In the genomic region with DNA sequence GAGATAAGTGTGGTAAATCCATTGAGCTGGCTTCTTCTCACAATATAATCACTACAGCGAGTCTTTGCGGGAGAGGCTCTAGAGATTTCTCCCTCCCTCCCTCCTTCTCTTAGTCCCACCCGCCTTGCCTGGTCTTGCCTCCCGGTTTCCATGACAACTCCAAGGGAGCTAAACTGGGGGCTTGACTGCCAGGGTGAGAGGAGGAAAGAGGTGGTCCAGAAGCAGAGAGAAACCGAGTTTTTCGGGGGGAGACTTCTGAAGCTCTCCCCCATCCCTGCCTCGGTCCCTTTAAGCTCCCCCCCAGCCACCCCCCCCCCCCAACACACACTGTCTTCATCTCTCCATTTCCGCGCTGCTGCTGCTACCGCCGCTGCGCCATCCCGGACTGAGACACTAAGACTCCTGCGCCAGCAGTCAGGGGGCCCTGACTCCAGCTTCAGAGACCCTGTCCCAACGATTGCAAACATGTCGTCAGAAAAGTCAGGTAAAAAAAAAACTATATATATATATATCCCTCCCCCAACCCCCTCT, we compare ENCODE assay signal across 8 mouse cellular contexts. TPM values are rescaled to one million over a fixed set of nuclear protein-coding genes. Genes with fewer than 3 reads are reported as not detected.
A peak's percentile ranks its signal among the peaks of the same experiment; 100 is the strongest.
DNase-seq lines count a peak whose midpoint lies in the region; ATAC-seq and TF ChIP-seq lines count a peak whose summit lies in the region.

A gene (plus strand): TSS at position 313 of the 531 bp plus-strand sequence.

- WGBS in kidney, embryonic 14.5 days: 2% methylated on average over 16 of the region's 16 CpGs
- WGBS in forebrain, embryonic 12.5 days: 0% methylated on average over 14 of the region's 16 CpGs
- 2% methylated on average over 16 of the region's 16 CpGs for WGBS in midbrain, postnatal 0 days

- peaks cover 5% of the 10 kb centered on the region; the same call in 1 of the 2 replicates for H3K36me3 ChIP-seq in kidney, embryonic 14.5 days (ENCODE audit: control insufficient read depth, insufficient read depth, low read length)
- no peaks in the 10 kb centered on the region for H3K36me3 ChIP-seq in forebrain, embryonic 12.5 days (replicated peaks)
- no peaks in the 10 kb centered on the region for H3K36me3 ChIP-seq in midbrain, postnatal 0 days (ENCODE audit: insufficient read depth, low read length)

- DNase-seq in kidney, adult 8-10 months: no peak
- no peak for DNase-seq in adrenal gland, postnatal 4 days (ENCODE audit: low spot score in 2 of 2)
- DNase-seq in layer of hippocampus, postnatal 25 days (ENCODE audit: extremely low spot score in 1 of 2, low spot score in 1 of 2): no peak
- DNase-seq in midbrain, postnatal 0 days (ENCODE audit: low spot score): peak; percentile 78
- no peak for DNase-seq in gastrocnemius, adult 8-10 months (ENCODE audit: low spot score in 2 of 2)

- H3K4me1 ChIP-seq in kidney, embryonic 14.5 days (ENCODE audit: control insufficient read depth, insufficient read depth, low read length): peaks cover 44% of the 10 kb centered on the region
- H3K4me1 ChIP-seq in forebrain, embryonic 12.5 days: peaks cover 64% of the 10 kb centered on the region
- peaks cover 20% of the 10 kb centered on the region for H3K4me1 ChIP-seq in midbrain, postnatal 0 days (ENCODE audit: insufficient read depth, low read length)

- H3K9me3 ChIP-seq in kidney, embryonic 14.5 days (ENCODE audit: control insufficient read depth, low read length): no peaks in the 10 kb centered on the region
- H3K9me3 ChIP-seq in forebrain, embryonic 12.5 days: no peaks in the 10 kb centered on the region
- H3K9me3 ChIP-seq in midbrain, postnatal 0 days (ENCODE audit: low read length): no peaks in the 10 kb centered on the region

- peaks cover 22% of the 10 kb centered on the region for H3K27me3 ChIP-seq in kidney, embryonic 14.5 days (ENCODE audit: control insufficient read depth, insufficient read depth, low read length)
- H3K27me3 ChIP-seq in forebrain, embryonic 12.5 days: peaks cover 53% of the 10 kb centered on the region
- no peaks in the 10 kb centered on the region for H3K27me3 ChIP-seq in midbrain, postnatal 0 days (ENCODE audit: insufficient read depth, low read length)

- H3K27ac ChIP-seq in kidney, embryonic 14.5 days (ENCODE audit: low read depth, low read length): peak within 1 kb of the TSS; percentile 96; the same call in 1 of the 2 replicates
- H3K27ac ChIP-seq in forebrain, embryonic 12.5 days: peak within 1 kb of the TSS; percentile 92
- H3K27ac ChIP-seq in midbrain, postnatal 0 days (ENCODE audit: low read depth, low read length): peak within 1 kb of the TSS; percentile 92

- peak within 1 kb of the TSS; percentile 89 for H3K4me2 ChIP-seq in kidney, embryonic 14.5 days (replicated peaks; ENCODE audit: low read depth, low read length)
- H3K4me2 ChIP-seq in forebrain, embryonic 12.5 days: peak within 1 kb of the TSS; percentile 87
- H3K4me2 ChIP-seq in midbrain, postnatal 0 days (ENCODE audit: low read depth, low read length, poor library complexity, severe bottlenecking): peak within 1 kb of the TSS; percentile 89

- no peak for ATAC-seq in kidney, embryonic 14.5 days (ENCODE audit: low FRiP score, low TSS enrichment)
- peak; percentile 48 for ATAC-seq in forebrain, embryonic 12.5 days (ENCODE audit: low FRiP score)
- ATAC-seq in midbrain, postnatal 0 days (ENCODE audit: low FRiP score): no peak; the same call in 1 of the 2 replicates
- ATAC-seq in monocyte, adult 5-6 weeks (replicated peaks; ENCODE audit: insufficient number of reproducible peaks, low FRiP score, low TSS enrichment, poor library complexity, severe bottlenecking): no peak

- H3K9ac ChIP-seq in kidney, embryonic 14.5 days (ENCODE audit: low read depth, low read length): peak within 1 kb of the TSS; percentile 75
- H3K9ac ChIP-seq in forebrain, embryonic 12.5 days: peak within 1 kb of the TSS; percentile 73
- H3K9ac ChIP-seq in midbrain, postnatal 0 days (replicated peaks; ENCODE audit: low read length, poor library complexity, severe bottlenecking): peak within 1 kb of the TSS; percentile 65

- no peak for TF ChIP-seq CTCF in midbrain, postnatal 0 days (IDR thresholded peaks at IDR 0.05)

- H3K4me3 ChIP-seq in kidney, embryonic 14.5 days (ENCODE audit: low read length): peak within 1 kb of the TSS; percentile 61
- H3K4me3 ChIP-seq in forebrain, embryonic 12.5 days (replicated peaks): peak within 1 kb of the TSS; percentile 71
- peak within 1 kb of the TSS; percentile 74 for H3K4me3 ChIP-seq in midbrain, postnatal 0 days (ENCODE audit: low read depth, low read length)

RNA-seq across cellular contexts. Expression of the gene that starts here (rescaled TPM):
- 0.16 and 0.18 TPM in 2 replicates for polyA plus RNA-seq in kidney, embryonic 14.5 days (2014; fragmentation: Nextera tagmentation; extraction: Ambion mirVana)
- total RNA-seq in adrenal gland, postnatal 4 days (2021): 10 to 100 TPM; 10.7 to 11.5 TPM
- polyA plus RNA-seq in forebrain, embryonic 12.5 days (2016; fragmentation: Nextera tagmentation; extraction: Ambion mirVana): 2.9 and 3.9 TPM in 2 replicates
- total RNA-seq in layer of hippocampus, postnatal 25 days (2021): 100 to 1,000 TPM; 259 to 330 TPM
- total RNA-seq in midbrain, postnatal 0 days (2014; rRNA removed): 9.1 and 15.1 TPM in 2 replicates
- polyA plus RNA-seq in midbrain, postnatal 0 days (2015; fragmentation: Nextera tagmentation; extraction: Ambion mirVana): 13.3 and 14.0 TPM in 2 replicates
- total RNA-seq in monocyte, adult 5-6 weeks (2017): 0.29 to 1.9 TPM (median 0.75 TPM) in 3 replicates
- under 1 TPM in 3 of 4 experiments, not detected in 1; 0.12 to 0.35 (median 0.25) TPM for total RNA-seq in gastrocnemius, adult 8-10 months (2022)

Comparison
In these comparisons a context has a peak if more than half of its experiments do, and no peak if none do; other contexts are left out.
1. RNA of the gene that starts here (total RNA-seq): 259 to 330 TPM in layer of hippocampus, postnatal 25 days; 10.7 to 11.5 TPM in adrenal gland, postnatal 4 days, 9.1 to 15.1 TPM in midbrain, postnatal 0 days, 0.29 to 1.9 TPM in monocyte, adult 5-6 weeks and 0.12 to 0.35 TPM in gastrocnemius, adult 8-10 months; every median in the first group is over 10 times any median in the second.
2. Peak in every context shown above with its lines, with median percentiles within 50 percentile points of each other: H3K27ac ChIP-seq, H3K4me2 ChIP-seq, H3K4me3 ChIP-seq and H3K9ac ChIP-seq.